Mouse (Mus musculus) hindbrain, embryonic 13.5 days (tissue): ENCODE data around the gene A830031A19Rik. TPM values are rescaled to one million over a fixed set of nuclear protein-coding genes. Genes with fewer than 3 reads are reported as not detected.

ENCODE experiments used
- ATAC-seq: fragments of 200-750 bp; cut with Nextera tagmentation; 2 replicates; pipeline ENCODE4 v1.8.0; 2017; ENCODE audit warnings: moderate TSS enrichment; ENCODE audit not compliant: low FRiP score
- H3K27ac ChIP-seq: fragments of 300-500 bp; sonication (generic); 2 replicates; pipeline ENCODE4 v1.5.1; 2015; ENCODE audit warnings: inconsistent platforms, mild to moderate bottlenecking, moderate library complexity
- H3K27me3 ChIP-seq: fragments of 300-500 bp; sonication (generic); 2 replicates; pipeline ENCODE4 v1.6.1; 2015; ENCODE audit warnings: mild to moderate bottlenecking, inconsistent platforms
- H3K36me3 ChIP-seq: fragments of 300-500 bp; sonication (generic); 2 replicates; pipeline ENCODE4 v1.6.1; 2015; ENCODE audit warnings: mild to moderate bottlenecking, inconsistent platforms
- H3K4me1 ChIP-seq: fragments of 300-500 bp; sonication (generic); replicated peaks from 2 replicates; pipeline ENCODE4 v1.6.1; 2015; ENCODE audit warnings: inconsistent platforms
- H3K4me2 ChIP-seq: fragments of 300-500 bp; sonication (generic); 2 replicates; pipeline ENCODE4 v1.6.1; 2015; ENCODE audit warnings: inconsistent platforms, mild to moderate bottlenecking, moderate library complexity
- H3K4me3 ChIP-seq: fragments of 300-500 bp; sonication (generic); 2 replicates; pipeline ENCODE4 v1.5.1; 2015; ENCODE audit warnings: mild to moderate bottlenecking, inconsistent platforms
- H3K9ac ChIP-seq: fragments of 300-500 bp; sonication (generic); 2 replicates; pipeline ENCODE4 v1.6.1; 2015; ENCODE audit warnings: mild to moderate bottlenecking, inconsistent platforms
- H3K9me3 ChIP-seq: fragments of 300-500 bp; sonication (generic); 2 replicates; pipeline ENCODE4 v1.6.1; 2016; ENCODE audit warnings: inconsistent platforms
- WGBS: fragments of 180-500 bp; shearing (Covaris S2); methylation state at CpG from one replicate; pipeline ENCODE4 v1.1.7; 2015; 5-methylcytosine and 5-hydroxymethylcytosine counted together
- polyA plus RNA-seq: library from polyadenylated mRNA; unstranded; fragments of >200 nt; fragmentation: Nextera tagmentation; extraction: Ambion mirVana; gene quantifications from 2 replicates; pipeline ENCODE4 v1.2.1, GENCODE M21; 2015

A830031A19Rik gene
- polyA plus RNA-seq, 1 experiment from 2014 or later = 0.23 TPM

DNA sequence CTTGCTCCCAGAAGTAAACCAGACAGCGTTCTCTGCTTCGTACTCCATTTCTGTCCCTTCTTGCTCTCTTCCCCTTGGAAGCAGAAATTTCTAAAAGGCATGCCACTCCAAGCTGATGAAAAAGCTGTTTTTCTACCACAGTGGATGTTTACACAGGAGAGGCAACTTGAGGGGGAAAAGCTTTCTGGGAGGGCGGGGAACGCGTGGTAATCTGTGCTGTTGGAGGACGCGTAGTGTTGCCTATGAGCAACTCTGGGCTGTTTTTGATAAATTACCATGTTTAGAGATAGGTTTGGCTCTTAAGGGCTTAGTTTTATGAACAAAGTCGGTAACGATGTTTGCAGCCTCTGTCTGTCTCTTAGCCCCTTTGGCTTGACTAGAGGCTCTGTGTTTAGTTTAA lies 20.4 kb upstream of the A830031A19Rik start:
- Histone ChIP-seq H3K4me2 (peak overlapping the region; percentile 50), H3K36me3 (0 out of 2 replicates have a peak, but pooled peaks cover 1% of the 10 kb centered on the region), H3K27me3 (no peaks in the 10 kb centered on the region), H3K27ac (peak overlapping the region; percentile 84), H3K4me3 (peak overlapping the region; percentile 11), H3K9ac (peak overlapping the region; percentile 60), H3K4me1 (peaks cover 85% of the 10 kb centered on the region), H3K9me3 (no peaks in the 10 kb centered on the region)
- WGBS = 32% methylated on average over 9 of the region's 9 CpGs
- no peak for ATAC-seq

DNA sequence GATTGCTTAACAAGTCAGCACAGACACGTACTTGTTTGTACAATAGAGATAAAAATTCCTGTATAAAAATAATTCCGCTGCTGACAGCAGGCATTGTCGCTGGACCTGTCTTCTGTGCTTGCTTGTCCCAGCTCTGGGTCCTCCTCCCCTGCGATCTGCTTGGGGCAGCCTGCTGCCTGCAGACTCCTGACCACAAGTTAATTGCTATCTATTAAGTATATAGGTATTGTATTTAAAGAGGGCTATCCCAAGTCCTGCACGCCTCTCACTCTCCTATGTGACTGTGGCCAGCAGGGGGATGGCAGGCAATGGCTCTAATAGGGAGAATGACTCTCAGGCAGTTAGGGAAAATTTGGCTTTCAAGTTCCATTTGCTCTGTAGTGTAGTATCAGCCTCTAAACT lies 19.2 kb upstream of the A830031A19Rik start:
- no peak overlapping the region for H3K4me3 ChIP-seq
- no peaks in the 10 kb centered on the region for H3K9me3 ChIP-seq
- H3K27ac ChIP-seq = peak overlapping the region; percentile 61; the same call in 1 of the 2 replicates
- H3K9ac ChIP-seq = peak overlapping the region; percentile 58; the same call in 1 of the 2 replicates
- peak overlapping the region; percentile 50; the same call in 1 of the 2 replicates for H3K4me2 ChIP-seq
- 55% methylated on average over 5 of the region's 5 CpGs for WGBS
- no peak for ATAC-seq
- H3K4me1 ChIP-seq = peaks cover 86% of the 10 kb centered on the region
- peaks cover 2% of the 10 kb centered on the region; the same call in 1 of the 2 replicates for H3K36me3 ChIP-seq
- H3K27me3 ChIP-seq = no peaks in the 10 kb centered on the region

- H3K9ac ChIP-seq = no peak overlapping the region; the same call in 1 of the 2 replicates
- no peaks in the 10 kb centered on the region for H3K27me3 ChIP-seq
- H3K4me2 ChIP-seq = peak overlapping the region; percentile 17; the same call in 1 of the 2 replicates
- no peak overlapping the region for H3K4me3 ChIP-seq
- H3K27ac ChIP-seq = peak overlapping the region; percentile 56
- peaks cover 6% of the 10 kb centered on the region for H3K36me3 ChIP-seq
- peaks cover 88% of the 10 kb centered on the region for H3K4me1 ChIP-seq
- WGBS = 66% methylated on average over 3 of the region's 3 CpGs
- ATAC-seq = no peak
- no peaks in the 10 kb centered on the region for H3K9me3 ChIP-seq
Observed at GRCm38 (mm10) chr11:24092618-24093017, 17.8 kb upstream of the A830031A19Rik start.

GRCm38 (mm10) chr11:24091393-24092080 lies 16.7 kb upstream of the A830031A19Rik start:
- peaks cover 15% of the 10 kb centered on the region for H3K36me3 ChIP-seq
- no peaks in the 10 kb centered on the region for H3K27me3 ChIP-seq
- H3K9ac ChIP-seq = peak overlapping the region; percentile 64
- peak overlapping the region; percentile 22 for H3K4me3 ChIP-seq
- peaks cover 88% of the 10 kb centered on the region for H3K4me1 ChIP-seq
- peak overlapping the region; percentile 55 for H3K4me2 ChIP-seq
- no peaks in the 10 kb centered on the region for H3K9me3 ChIP-seq
- WGBS = 15% methylated on average over 15 of the region's 15 CpGs
- 0 out of 2 replicates have a peak, but pooled peaks have one; percentile 27 for ATAC-seq
- H3K27ac ChIP-seq = peak overlapping the region; percentile 76

GRCm38 (mm10) chr11:24090443-24090842 lies 15.6 kb upstream of the A830031A19Rik start:
- H3K27me3 ChIP-seq = no peaks in the 10 kb centered on the region
- H3K27ac ChIP-seq = peak overlapping the region; percentile 35; the same call in 1 of the 2 replicates
- 0 out of 2 replicates have a peak overlapping the region, but pooled peaks have one; percentile 1 for H3K4me3 ChIP-seq
- peaks cover 26% of the 10 kb centered on the region for H3K36me3 ChIP-seq
- H3K9ac ChIP-seq = peak overlapping the region; percentile 36; the same call in 1 of the 2 replicates
- H3K9me3 ChIP-seq = no peaks in the 10 kb centered on the region
- ATAC-seq = no peak
- 72% methylated on average over 4 of the region's 4 CpGs for WGBS
- peak overlapping the region; percentile 99 for H3K4me2 ChIP-seq
- peaks cover 89% of the 10 kb centered on the region for H3K4me1 ChIP-seq

DNA sequence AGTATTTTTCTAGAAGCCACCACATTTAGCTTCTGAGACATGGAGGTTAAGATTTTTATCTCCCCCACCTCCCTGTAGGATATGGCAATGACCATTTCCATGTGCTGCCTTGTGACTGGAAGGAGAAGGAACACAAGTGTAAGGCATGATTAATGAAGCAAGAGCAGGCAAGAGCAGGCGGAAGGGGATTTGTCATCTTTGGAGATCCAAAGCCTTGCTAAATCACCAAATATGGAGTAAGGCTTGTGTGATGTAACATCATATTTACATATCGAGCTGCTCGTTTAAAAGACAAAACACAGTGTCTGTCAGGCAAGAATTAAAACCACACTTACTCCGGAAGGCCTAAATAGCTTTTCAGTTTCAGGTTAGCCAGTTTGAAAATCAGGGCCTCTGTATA lies 12.2 kb upstream of the A830031A19Rik start:
- Histone ChIP-seq H3K4me2 (peak overlapping the region; percentile 99), H3K27me3 (no peaks in the 10 kb centered on the region)
- no peak for ATAC-seq

DNA sequence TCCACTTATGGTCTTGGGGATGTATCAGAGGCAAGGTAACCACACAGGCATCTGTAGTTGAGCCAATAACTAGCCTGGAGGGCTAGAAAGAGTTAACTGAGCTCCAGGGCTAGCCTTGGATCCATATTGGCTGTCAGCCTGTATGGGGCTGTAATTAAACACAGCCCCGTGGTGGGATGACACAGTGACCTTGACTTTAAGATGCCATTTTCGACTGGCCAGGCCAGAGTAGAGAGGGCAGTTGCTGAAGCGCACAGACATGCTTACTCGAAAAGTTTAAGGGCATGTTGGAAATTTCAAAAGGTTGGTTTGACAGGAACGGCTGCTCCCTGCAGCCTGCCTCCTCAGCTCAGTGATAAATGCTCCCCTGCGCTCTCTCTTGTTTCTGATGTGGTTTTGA lies 11.1 kb upstream of the A830031A19Rik start:
- peaks cover 29% of the 10 kb centered on the region for H3K36me3 ChIP-seq
- 47% methylated on average over 6 of the region's 6 CpGs for WGBS
- no peaks in the 10 kb centered on the region for H3K27me3 ChIP-seq
- H3K9me3 ChIP-seq = no peaks in the 10 kb centered on the region
- H3K4me3 ChIP-seq = peak overlapping the region; percentile 20
- H3K27ac ChIP-seq = peak overlapping the region; percentile 78
- ATAC-seq = no peak
- peak overlapping the region; percentile 99 for H3K4me2 ChIP-seq
- H3K4me1 ChIP-seq = peaks cover 74% of the 10 kb centered on the region
- H3K9ac ChIP-seq = peak overlapping the region; percentile 61

More for the DNA sequence above, 12.2 kb upstream of the A830031A19Rik start:
- 0 out of 2 replicates have a peak overlapping the region, but pooled peaks have one; percentile 20 for H3K4me3 ChIP-seq
- peaks cover 82% of the 10 kb centered on the region for H3K4me1 ChIP-seq
- peak overlapping the region; percentile 78 for H3K27ac ChIP-seq
- H3K9me3 ChIP-seq = no peaks in the 10 kb centered on the region
- 69% methylated on average over 4 of the region's 4 CpGs for WGBS
- H3K36me3 ChIP-seq = peaks cover 29% of the 10 kb centered on the region
- peak overlapping the region; percentile 61; the same call in 1 of the 2 replicates for H3K9ac ChIP-seq

GRCm38 (mm10) chr11:24084590-24084989 lies 9.7 kb upstream of the A830031A19Rik start:
- peaks cover 27% of the 10 kb centered on the region for H3K36me3 ChIP-seq
- H3K4me2 ChIP-seq = peak overlapping the region; percentile 99
- no peak for ATAC-seq
- H3K27me3 ChIP-seq = no peaks in the 10 kb centered on the region
- WGBS = 34% methylated on average over 4 of the region's 4 CpGs
- H3K9ac ChIP-seq = peak overlapping the region; percentile 73
- peak overlapping the region; percentile 86 for H3K27ac ChIP-seq
- peaks cover 68% of the 10 kb centered on the region for H3K4me1 ChIP-seq
- H3K4me3 ChIP-seq = peak overlapping the region; percentile 28
- no peaks in the 10 kb centered on the region for H3K9me3 ChIP-seq

DNA sequence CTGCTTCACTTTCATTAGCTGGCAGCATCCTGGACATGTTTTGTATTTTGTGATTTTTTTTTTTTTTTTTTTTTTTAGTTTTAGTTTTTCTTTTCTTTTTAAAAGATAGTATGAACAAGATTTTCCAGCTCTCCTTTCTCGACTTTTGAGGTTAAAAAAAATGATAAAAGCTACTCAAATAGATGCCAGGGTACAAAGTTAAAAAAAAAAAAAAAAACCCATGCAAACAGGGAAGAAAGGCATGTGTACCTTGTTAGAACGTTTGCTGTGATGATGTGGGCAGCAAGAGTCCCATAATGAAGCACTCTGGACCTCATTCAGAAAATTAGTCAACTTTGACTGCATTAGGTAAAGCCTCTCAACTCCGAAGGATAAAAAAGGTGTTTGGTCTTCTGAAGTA lies 9.2 kb upstream of the A830031A19Rik start:
- Histone ChIP-seq H3K9ac (peak overlapping the region; percentile 75), H3K4me3 (peak overlapping the region; percentile 86), H3K27ac (peak overlapping the region; percentile 86; the same call in 1 of the 2 replicates), H3K4me1 (peaks cover 62% of the 10 kb centered on the region), H3K9me3 (no peaks in the 10 kb centered on the region), H3K27me3 (no peaks in the 10 kb centered on the region), H3K4me2 (peak overlapping the region; percentile 99), H3K36me3 (peaks cover 27% of the 10 kb centered on the region)
- WGBS = 51% methylated on average over 3 of the region's 3 CpGs
- no peak for ATAC-seq

DNA sequence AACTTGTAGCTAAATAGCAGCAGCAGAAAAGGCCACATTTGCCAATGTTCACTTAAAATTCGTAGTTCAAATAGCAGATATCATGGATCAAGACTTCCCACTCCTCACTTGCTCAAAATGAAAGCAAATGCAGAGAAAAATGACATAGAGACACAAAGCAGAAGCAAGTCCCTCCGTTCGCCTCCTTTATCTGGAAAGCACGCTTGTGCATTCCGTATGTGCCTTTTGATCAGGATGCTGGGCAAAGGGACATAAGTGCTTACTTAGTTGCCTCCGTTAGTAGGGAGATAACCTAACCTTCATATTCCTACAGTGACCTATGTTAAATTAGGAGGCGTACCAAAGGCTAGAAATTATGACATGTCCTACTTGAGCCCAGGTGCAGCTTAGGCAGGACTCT lies 8.6 kb upstream of the A830031A19Rik start:
- H3K27me3 ChIP-seq = no peaks in the 10 kb centered on the region
- peak overlapping the region; percentile 99 for H3K4me2 ChIP-seq
- H3K9ac ChIP-seq = peak overlapping the region; percentile 75
- H3K4me3 ChIP-seq = peak overlapping the region; percentile 86
- peaks cover 27% of the 10 kb centered on the region for H3K36me3 ChIP-seq
- no peaks in the 10 kb centered on the region for H3K9me3 ChIP-seq
- peak overlapping the region; percentile 100 for H3K27ac ChIP-seq
- WGBS = 39% methylated on average over 7 of the region's 7 CpGs
- peaks cover 56% of the 10 kb centered on the region for H3K4me1 ChIP-seq
- no peak for ATAC-seq

- Histone ChIP-seq H3K9ac (peak overlapping the region; percentile 75), H3K4me3 (peak overlapping the region; percentile 86), H3K9me3 (no peaks in the 10 kb centered on the region), H3K4me2 (peak overlapping the region; percentile 99), H3K27me3 (no peaks in the 10 kb centered on the region), H3K4me1 (peaks cover 52% of the 10 kb centered on the region), H3K27ac (peak overlapping the region; percentile 100), H3K36me3 (peaks cover 27% of the 10 kb centered on the region)
- no peak for ATAC-seq
- WGBS = 37% methylated on average over 1 of the region's 1 CpGs
Observed at GRCm38 (mm10) chr11:24083076-24083405, 8.2 kb upstream of the A830031A19Rik start.

GRCm38 (mm10) chr11:24082385-24083075 lies 7.7 kb upstream of the A830031A19Rik start:
- Histone ChIP-seq H3K4me2 (peak overlapping the region; percentile 99), H3K27me3 (no peaks in the 10 kb centered on the region), H3K9ac (peak overlapping the region; percentile 99), H3K9me3 (no peaks in the 10 kb centered on the region), H3K4me3 (peak overlapping the region; percentile 86), H3K27ac (peak overlapping the region; percentile 100), H3K36me3 (peaks cover 22% of the 10 kb centered on the region), H3K4me1 (peaks cover 47% of the 10 kb centered on the region)
- ATAC-seq = no peak
- WGBS = 11% methylated on average over 11 of the region's 11 CpGs
